Mouse (Mus musculus): Measurements from ENCODE around the gene Pip5k1c.

- TF ChIP-seq GATA1 (IDR thresholded peaks at IDR 0.05; ENCODE audit: borderline replicate concordance, low read length): no peak
- no peak for TF ChIP-seq FLI1 (IDR thresholded peaks at IDR 0.05; ENCODE audit: low read length)
Observed at GRCm38 (mm10) chr10:81257158-81258039, 35.4 kb upstream of the Pip5k1c start.

Measured in megakaryocyte, embryonic 14.5 days (primary cell).